Mouse (Mus musculus) C2C12 (cell line): ENCODE data around the gene Npas2.

ENCODE experiments used
- CEBPB ChIP-seq: IDR thresholded peaks from one replicate; pipeline ENCODE4 v1.6.1; 2011; ENCODE audit warnings: low read depth, mild to moderate bottlenecking, control low read depth, moderate library complexity
- CTCF ChIP-seq: IDR thresholded peaks from one replicate; pipeline ENCODE4 v1.5.1; 2011; ENCODE audit not compliant: control insufficient read depth, insufficient read depth, insufficient read length
- MAX ChIP-seq: IDR thresholded peaks from one replicate; pipeline ENCODE4 v1.6.1; 2011; ENCODE audit warnings: mild to moderate bottlenecking, control low read depth
- MYOD1 ChIP-seq: IDR thresholded peaks from one replicate; pipeline ENCODE4 v1.6.1; 2011; ENCODE audit warnings: low read depth; ENCODE audit not compliant: control insufficient read depth, insufficient read length
- MYOG ChIP-seq: IDR thresholded peaks from one replicate; pipeline ENCODE4 v1.6.1; 2011; ENCODE audit not compliant: control insufficient read depth, insufficient read length; ENCODE audit errors: extremely low read depth
- USF1 ChIP-seq: IDR thresholded peaks from one replicate; pipeline ENCODE4 v1.6.1; 2011; ENCODE audit warnings: low read depth, mild to moderate bottlenecking, control low read depth, moderate library complexity

DNA sequence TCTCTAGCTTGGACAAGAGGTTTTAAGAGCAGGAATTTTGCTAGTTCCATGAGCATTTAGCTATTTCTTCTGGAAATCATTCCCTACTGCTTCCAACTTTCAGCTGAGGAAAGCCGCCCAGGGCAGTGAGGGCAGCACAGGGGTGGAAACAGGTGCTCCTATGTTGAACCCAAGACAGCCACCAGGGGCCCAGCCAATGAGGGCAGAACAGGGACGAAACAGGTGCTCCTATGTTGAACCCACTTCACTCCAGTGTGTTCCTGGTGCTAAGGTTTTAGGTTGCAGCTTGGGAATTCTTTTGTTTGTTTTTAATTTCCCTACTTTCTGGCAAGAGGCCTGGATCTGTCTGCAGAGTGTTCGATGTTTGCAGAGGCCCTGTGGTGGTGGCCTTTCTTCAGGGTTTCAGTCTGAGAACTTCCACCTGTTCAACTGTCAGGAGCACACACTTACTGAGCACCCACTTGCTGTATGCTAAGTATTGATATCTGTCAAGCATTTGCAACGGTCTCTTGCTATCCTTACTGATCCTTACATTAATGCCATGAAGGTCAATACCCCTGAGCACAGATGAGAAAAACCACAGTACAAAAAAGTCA is 109.6 kb downstream of the Npas2 start:
- no peak for TF ChIP-seq CTCF
- TF ChIP-seq USF1 = no peak
- no peak for TF ChIP-seq CEBPB
- no peak for TF ChIP-seq MAX
- TF ChIP-seq MYOD1 = no peak
- no peak for TF ChIP-seq MYOG
